Mouse (Mus musculus) heart, postnatal 10 days (tissue): Measurements from ENCODE around the gene Vmn2r95. TPM values are rescaled to one million over a fixed set of nuclear protein-coding genes. Genes with fewer than 3 reads are reported as not detected.
"Not testable (repeated sequence)": the region's sequence is repeated elsewhere in the genome, so short reads cannot be mapped to it uniquely, and the experiment has no call there.

ENCODE experiments used
- DNase-seq, 2 experiments: peaks; one replicate each; pipeline ENCODE4 v3.0.0; 2021
- intact Hi-C: fragments of 180-260 bp; cut with DNase I; formaldehyde crosslinking; loops from one replicate; pipeline ENCODE4 v1.15.1; 2025
- total RNA-seq, 2 experiments: library from RNA; stranded (reverse); gene quantifications; 2 replicates each; pipeline ENCODE4 v1.2.3; 2021

Gene Vmn2r95
- not detected for total RNA-seq

GRCm38 (mm10) chr17:18423778-18424177 is at the start of gene Vmn2r95:
Vmn2r95 (plus strand) TSS chr17:18424078.
- no peak for DNase-seq
- intact Hi-C loops: no loop called here

- DNase-seq: no peak
- intact Hi-C loops: no loop called here
These were observed 31.8 kb downstream of the Vmn2r95 start for GRCm38 (mm10) chr17:18455619-18456140.

- DNase-seq, intact Hi-C loops: not testable (repeated sequence)
These were observed 34.3 kb downstream of the Vmn2r95 start for GRCm38 (mm10) chr17:18458126-18458634.

DNA sequence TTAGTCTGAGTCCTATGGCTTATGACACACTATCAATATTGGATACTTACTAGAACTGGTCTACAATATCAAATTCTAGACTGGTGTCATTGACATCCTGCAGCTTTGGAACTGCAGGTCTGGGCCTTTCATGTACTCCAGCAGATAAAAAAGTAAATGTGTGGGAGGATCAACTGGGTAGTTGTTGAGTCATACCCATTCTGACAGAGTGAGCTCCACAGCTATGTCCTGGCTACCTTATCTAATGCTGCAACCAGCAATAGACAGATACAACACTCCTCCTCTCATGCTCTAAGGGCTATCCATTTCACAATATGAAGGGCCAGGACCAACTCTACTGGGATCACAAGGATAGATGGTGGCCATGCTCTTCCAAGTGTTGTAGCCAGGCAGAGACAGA is 38.8 kb downstream of the Vmn2r95 start:
- intact Hi-C loops: no loop called here
- no peak for DNase-seq

- DNase-seq: no peak
- intact Hi-C loops: no loop called here
These were observed 56.0 kb downstream of the Vmn2r95 start for GRCm38 (mm10) chr17:18479885-18480284.

Other genes starting within 250 kb of the Vmn2r95 start
- not detected for gene Vmn2r94, start 146.3 kb upstream of the Vmn2r95 start, total RNA-seq
- gene Vmn2r93, start 126.0 kb upstream of the Vmn2r95 start, total RNA-seq: not detected
- gene Vmn2r96, start 149.1 kb downstream of the Vmn2r95 start, total RNA-seq: not detected